Mouse (Mus musculus): ENCODE results near the gene Svop. TPM values are rescaled to one million over a fixed set of nuclear protein-coding genes. Genes with fewer than 3 reads are reported as not detected.

Svop gene
- polyA plus RNA-seq, 1 experiment from 2014 or later, result 0.30 TPM

- H3K27ac ChIP-seq (ENCODE audit: low read length), result no peak overlapping the region
- H3K4me3 ChIP-seq (ENCODE audit: low read length), result no peak overlapping the region
- no peak overlapping the region for H3K9ac ChIP-seq (ENCODE audit: low read length)
- WGBS, result 44% methylated on average over 7 of the region's 7 CpGs
- no peak overlapping the region for H3K4me2 ChIP-seq (ENCODE audit: low read depth, low read length)
- no peaks in the 10 kb centered on the region for H3K27me3 ChIP-seq (ENCODE audit: control insufficient read depth, insufficient read depth, low read depth, low read length)
- H3K4me1 ChIP-seq (replicated peaks; ENCODE audit: control insufficient read depth, insufficient read depth, low read length), result no peaks in the 10 kb centered on the region
- H3K36me3 ChIP-seq (ENCODE audit: control insufficient read depth, insufficient read depth, low read length), result no peaks in the 10 kb centered on the region
- H3K9me3 ChIP-seq (ENCODE audit: control insufficient read depth, low read length), result no peaks in the 10 kb centered on the region
- ATAC-seq (ENCODE audit: low read depth), result no peak
Measured at GRCm38 (mm10) chr5:114061675-114062074, 29.7 kb downstream of the Svop start.

DNA sequence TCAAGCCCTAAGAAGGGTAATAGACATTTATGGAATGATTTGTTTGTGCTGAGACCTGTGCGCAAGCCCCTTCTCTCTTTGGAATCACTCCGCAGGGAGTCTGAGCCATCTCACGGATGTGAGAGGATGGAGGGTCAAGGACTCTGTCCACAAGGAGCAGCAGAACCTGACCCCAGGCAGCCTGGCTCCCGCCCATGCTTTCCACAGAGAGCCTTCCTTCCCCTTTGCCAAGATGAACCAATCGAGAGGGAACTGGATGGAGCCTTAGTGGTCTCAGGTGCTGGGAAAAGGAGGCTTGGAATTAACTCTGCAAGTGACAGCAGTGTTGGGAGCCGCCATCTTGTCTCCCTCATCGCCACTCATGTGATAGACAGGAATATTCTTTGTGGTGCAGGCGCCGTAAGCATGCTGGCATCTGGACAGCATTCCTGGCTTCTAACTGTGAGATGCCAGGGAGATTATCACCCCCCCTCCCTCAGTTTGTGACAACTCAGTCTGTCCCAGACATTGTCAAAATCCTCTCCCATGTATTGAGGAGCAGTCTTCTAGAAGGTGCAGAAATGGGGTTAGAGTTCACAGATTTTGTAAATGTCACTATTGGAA is 34.1 kb downstream of the Svop start:
- Histone ChIP-seq H3K36me3 (ENCODE audit: control insufficient read depth, insufficient read depth, low read length) (no peaks in the 10 kb centered on the region), H3K4me2 (ENCODE audit: low read depth, low read length) (no peak overlapping the region), H3K27me3 (ENCODE audit: control insufficient read depth, insufficient read depth, low read depth, low read length) (no peaks in the 10 kb centered on the region), H3K9me3 (ENCODE audit: control insufficient read depth, low read length) (no peaks in the 10 kb centered on the region), H3K27ac (ENCODE audit: low read length) (no peak overlapping the region), H3K9ac (ENCODE audit: low read length) (no peak overlapping the region), H3K4me3 (ENCODE audit: low read length) (no peak overlapping the region), H3K4me1 (replicated peaks; ENCODE audit: control insufficient read depth, insufficient read depth, low read length) (no peaks in the 10 kb centered on the region)
- 67% methylated on average over 9 of the region's 9 CpGs for WGBS
- no peak for ATAC-seq (ENCODE audit: low read depth)

DNA sequence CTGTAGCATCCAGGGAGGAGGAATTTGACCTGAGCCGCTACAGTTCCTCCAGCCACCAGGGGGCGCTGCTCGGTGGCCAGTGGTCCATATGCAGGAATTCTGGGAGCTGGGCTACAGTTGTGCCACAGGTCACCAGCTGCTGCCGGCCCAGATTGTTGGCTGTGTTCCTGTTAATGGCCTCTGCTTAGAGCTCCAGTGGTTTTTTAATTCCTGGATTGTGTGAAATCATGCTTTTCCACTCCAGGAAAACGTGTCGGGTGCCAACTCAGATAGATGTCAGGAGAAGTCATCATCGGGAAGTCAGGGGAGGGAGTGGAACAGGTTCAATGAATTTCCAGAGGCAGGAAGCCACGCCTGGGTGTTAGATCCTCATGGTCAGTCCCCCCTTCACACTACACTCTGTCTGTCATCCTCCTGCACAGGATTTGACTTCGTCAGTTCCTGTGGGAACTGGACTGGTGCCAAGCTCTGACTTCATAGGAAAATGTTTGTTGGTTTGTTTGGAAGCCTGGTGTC is 39.1 kb downstream of the Svop start:
- H3K4me3 ChIP-seq (ENCODE audit: low read length), result peak overlapping the region; percentile 24
- ATAC-seq (ENCODE audit: low read depth), result peak; percentile 73
- no peaks in the 10 kb centered on the region for H3K27me3 ChIP-seq (ENCODE audit: control insufficient read depth, insufficient read depth, low read depth, low read length)
- no peaks in the 10 kb centered on the region for H3K36me3 ChIP-seq (ENCODE audit: control insufficient read depth, insufficient read depth, low read length)
- H3K9ac ChIP-seq (ENCODE audit: low read length), result no peak overlapping the region
- H3K27ac ChIP-seq (ENCODE audit: low read length), result no peak overlapping the region
- H3K9me3 ChIP-seq (ENCODE audit: control insufficient read depth, low read length), result 0 out of 2 replicates have a peak, but pooled peaks cover 2% of the 10 kb centered on the region
- H3K4me2 ChIP-seq (ENCODE audit: low read depth, low read length), result peak overlapping the region; percentile 20
- H3K4me1 ChIP-seq (replicated peaks; ENCODE audit: control insufficient read depth, insufficient read depth, low read length), result no peaks in the 10 kb centered on the region; the same call in 1 of the 2 replicates
- WGBS, result 16% methylated on average over 9 of the region's 9 CpGs

GRCm38 (mm10) chr5:114048731-114049308 is 42.5 kb downstream of the Svop start:
- no peaks in the 10 kb centered on the region for H3K36me3 ChIP-seq (ENCODE audit: control insufficient read depth, insufficient read depth, low read length)
- WGBS, result 52% methylated on average over 12 of the region's 12 CpGs

DNA sequence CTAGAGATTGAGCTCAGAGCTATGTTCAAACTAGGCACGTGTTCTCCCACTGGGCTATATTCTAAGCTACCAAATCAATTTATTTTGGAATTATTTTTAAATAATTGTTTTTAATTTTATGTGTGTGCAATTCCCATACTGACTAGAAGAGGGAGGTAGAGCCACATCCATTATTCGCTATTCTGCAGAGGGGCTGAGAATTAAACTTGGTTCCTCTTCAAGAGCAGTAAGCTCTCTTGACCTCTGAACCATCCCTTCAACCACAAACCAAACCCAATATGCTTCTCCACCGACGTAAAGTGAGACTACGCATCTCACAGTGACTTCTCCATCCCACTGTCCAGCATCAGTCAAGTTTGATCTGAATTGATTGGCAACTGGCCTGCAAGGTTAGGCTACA is 44.2 kb downstream of the Svop start:
- no peaks in the 10 kb centered on the region for H3K27me3 ChIP-seq (ENCODE audit: control insufficient read depth, insufficient read depth, low read depth, low read length)
- WGBS, result 69% methylated on average over 5 of the region's 5 CpGs
- ATAC-seq (ENCODE audit: low read depth), result no peak
- H3K4me3 ChIP-seq (ENCODE audit: low read length), result no peak overlapping the region
- 0 out of 2 replicates have a peak, but pooled peaks cover 2% of the 10 kb centered on the region for H3K9me3 ChIP-seq (ENCODE audit: control insufficient read depth, low read length)
- no peaks in the 10 kb centered on the region; the same call in 1 of the 2 replicates for H3K4me1 ChIP-seq (replicated peaks; ENCODE audit: control insufficient read depth, insufficient read depth, low read length)
- no peaks in the 10 kb centered on the region for H3K36me3 ChIP-seq (ENCODE audit: control insufficient read depth, insufficient read depth, low read length)
- no peak overlapping the region for H3K27ac ChIP-seq (ENCODE audit: low read length)
- no peak overlapping the region for H3K4me2 ChIP-seq (ENCODE audit: low read depth, low read length)
- H3K9ac ChIP-seq (ENCODE audit: low read length), result no peak overlapping the region

More at GRCm38 (mm10) chr5:114048731-114049308, 42.5 kb downstream of the Svop start:
- Histone ChIP-seq H3K27me3 (ENCODE audit: control insufficient read depth, insufficient read depth, low read depth, low read length) (no peaks in the 10 kb centered on the region), H3K9me3 (ENCODE audit: control insufficient read depth, low read length) (0 out of 2 replicates have a peak, but pooled peaks cover 2% of the 10 kb centered on the region), H3K27ac (ENCODE audit: low read length) (no peak overlapping the region), H3K4me3 (ENCODE audit: low read length) (no peak overlapping the region), H3K9ac (ENCODE audit: low read length) (no peak overlapping the region), H3K4me1 (replicated peaks; ENCODE audit: control insufficient read depth, insufficient read depth, low read length) (no peaks in the 10 kb centered on the region; the same call in 1 of the 2 replicates), H3K4me2 (ENCODE audit: low read depth, low read length) (no peak overlapping the region)
- no peak for ATAC-seq (ENCODE audit: low read depth)

DNA sequence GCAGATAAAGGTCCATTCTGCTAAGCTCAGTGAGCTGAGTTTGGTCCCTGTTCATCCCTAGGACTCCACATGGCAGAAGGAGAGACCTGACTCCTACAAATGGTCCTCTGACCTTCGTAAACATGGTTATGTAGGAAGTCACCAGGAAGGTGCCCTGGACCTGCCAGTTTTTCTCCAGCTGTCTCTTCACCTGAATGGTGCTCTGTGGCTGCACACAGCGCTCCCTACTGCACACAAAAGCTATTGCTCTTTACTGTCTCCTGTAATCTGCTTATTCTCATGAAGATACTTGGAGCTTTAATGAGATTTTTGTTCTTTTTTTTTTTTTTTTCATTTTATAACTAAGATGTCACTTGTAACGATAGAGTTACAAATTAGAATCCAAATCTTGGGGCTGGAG is 44.8 kb downstream of the Svop start:
- no peak for ATAC-seq (ENCODE audit: low read depth)
- Histone ChIP-seq H3K4me1 (replicated peaks; ENCODE audit: control insufficient read depth, insufficient read depth, low read length) (peaks cover under 1% of the 10 kb centered on the region; the same call in 1 of the 2 replicates), H3K27me3 (ENCODE audit: control insufficient read depth, insufficient read depth, low read depth, low read length) (no peaks in the 10 kb centered on the region), H3K4me3 (ENCODE audit: low read length) (no peak overlapping the region), H3K9ac (ENCODE audit: low read length) (no peak overlapping the region), H3K4me2 (ENCODE audit: low read depth, low read length) (no peak overlapping the region), H3K36me3 (ENCODE audit: control insufficient read depth, insufficient read depth, low read length) (no peaks in the 10 kb centered on the region), H3K27ac (ENCODE audit: low read length) (no peak overlapping the region), H3K9me3 (ENCODE audit: control insufficient read depth, low read length) (0 out of 2 replicates have a peak, but pooled peaks cover 2% of the 10 kb centered on the region)
- 43% methylated on average over 3 of the region's 3 CpGs for WGBS

- 58% methylated on average over 3 of the region's 3 CpGs for WGBS
- 0 out of 2 replicates have a peak, but pooled peaks cover 3% of the 10 kb centered on the region for H3K4me1 ChIP-seq (replicated peaks; ENCODE audit: control insufficient read depth, insufficient read depth, low read length)
- no peaks in the 10 kb centered on the region for H3K27me3 ChIP-seq (ENCODE audit: control insufficient read depth, insufficient read depth, low read depth, low read length)
- H3K9ac ChIP-seq (ENCODE audit: low read length), result no peak overlapping the region
- H3K36me3 ChIP-seq (ENCODE audit: control insufficient read depth, insufficient read depth, low read length), result no peaks in the 10 kb centered on the region
- 0 out of 2 replicates have a peak, but pooled peaks cover 2% of the 10 kb centered on the region for H3K9me3 ChIP-seq (ENCODE audit: control insufficient read depth, low read length)
- no peak overlapping the region for H3K4me2 ChIP-seq (ENCODE audit: low read depth, low read length)
- H3K27ac ChIP-seq (ENCODE audit: low read length), result no peak overlapping the region
- ATAC-seq (ENCODE audit: low read depth), result no peak
- H3K4me3 ChIP-seq (ENCODE audit: low read length), result no peak overlapping the region
Measured at GRCm38 (mm10) chr5:114046151-114046550, 45.2 kb downstream of the Svop start.

- H3K9me3 ChIP-seq (ENCODE audit: control insufficient read depth, low read length), result no peaks in the 10 kb centered on the region
Measured at GRCm38 (mm10) chr5:114045134-114045533, 46.2 kb downstream of the Svop start.

DNA sequence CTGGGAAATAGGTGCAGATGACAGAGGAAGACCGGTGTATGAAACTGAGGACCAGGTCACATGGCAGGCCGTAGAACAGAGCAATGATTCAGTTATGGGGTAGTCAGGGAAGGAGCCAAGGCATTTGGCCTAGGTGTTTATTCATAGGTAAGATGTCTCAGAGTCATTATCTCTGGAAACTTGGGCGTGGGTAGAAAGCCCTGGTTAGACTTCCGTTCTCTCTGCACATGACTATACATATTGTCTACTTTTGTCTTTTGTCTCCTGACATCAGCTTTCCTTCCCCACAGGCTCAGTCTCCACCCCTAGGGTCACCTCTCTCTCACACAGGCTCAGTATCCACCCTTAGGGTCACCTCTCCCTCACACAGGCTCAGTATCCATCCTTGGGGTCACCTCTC is 47.6 kb downstream of the Svop start:
- Histone ChIP-seq H3K9me3 (ENCODE audit: control insufficient read depth, low read length) (no peaks in the 10 kb centered on the region), H3K27me3 (ENCODE audit: control insufficient read depth, insufficient read depth, low read depth, low read length) (no peaks in the 10 kb centered on the region), H3K4me3 (ENCODE audit: low read length) (no peak overlapping the region), H3K36me3 (ENCODE audit: control insufficient read depth, insufficient read depth, low read length) (no peaks in the 10 kb centered on the region), H3K9ac (ENCODE audit: low read length) (no peak overlapping the region), H3K27ac (ENCODE audit: low read length) (no peak overlapping the region), H3K4me1 (replicated peaks; ENCODE audit: control insufficient read depth, insufficient read depth, low read length) (0 out of 2 replicates have a peak, but pooled peaks cover 3% of the 10 kb centered on the region), H3K4me2 (ENCODE audit: low read depth, low read length) (no peak overlapping the region)
- WGBS, result 86% methylated on average over 4 of the region's 4 CpGs
- ATAC-seq (ENCODE audit: low read depth), result no peak

More at GRCm38 (mm10) chr5:114045134-114045533, 46.2 kb downstream of the Svop start:
- Histone ChIP-seq H3K4me3 (ENCODE audit: low read length) (no peak overlapping the region), H3K4me1 (replicated peaks; ENCODE audit: control insufficient read depth, insufficient read depth, low read length) (0 out of 2 replicates have a peak, but pooled peaks cover 3% of the 10 kb centered on the region), H3K4me2 (ENCODE audit: low read depth, low read length) (no peak overlapping the region), H3K9ac (ENCODE audit: low read length) (no peak overlapping the region), H3K36me3 (ENCODE audit: control insufficient read depth, insufficient read depth, low read length) (no peaks in the 10 kb centered on the region), H3K27me3 (ENCODE audit: control insufficient read depth, insufficient read depth, low read depth, low read length) (no peaks in the 10 kb centered on the region), H3K27ac (ENCODE audit: low read length) (no peak overlapping the region)
- 57% methylated on average over 1 of the region's 1 CpGs for WGBS
- no peak for ATAC-seq (ENCODE audit: low read depth)
